Mouse (Mus musculus) gastrocnemius, postnatal 4 days (tissue): ENCODE measurements around the gene Cdhr3. TPM values are rescaled to one million over a fixed set of nuclear protein-coding genes. Genes with fewer than 3 reads are reported as not detected.
A peak's percentile ranks its signal among the peaks of the same experiment; 100 is the strongest.

Experiments
- DNase-seq, 2 experiments: peaks; one replicate each; pipeline ENCODE4 v3.0.0; 2021 to 2022; ENCODE audit warnings: low spot score in 2 of 2, mixed read lengths in 2 of 2
- long read RNA-seq, 2 experiments: library from polyadenylated mRNA; stranded (forward); transcript quantifications; one replicate each; pipeline ENCODE4 v2.0.0; 2021
- total RNA-seq, 2 experiments: library from RNA; stranded (reverse); gene quantifications; 2 replicates each; pipeline ENCODE4 v1.2.3; 2021

The Cdhr3 gene
- total RNA-seq = 1 to 10 TPM; 4.0 to 4.9 TPM
- long read RNA-seq, experiment 1, partial matches to known transcripts = 1 of 2 reads
- long read RNA-seq, experiment 1, other reads (novel, unspliced or antisense) = 1 of 2 reads
- long read RNA-seq, experiment 2 = 0 reads

GRCm38 (mm10) chr12:33092775-33093174 lies at the start of gene Cdhr3:
Gene Cdhr3 (minus strand): TSS chr12:33092875.
- no peak for DNase-seq

DNA sequence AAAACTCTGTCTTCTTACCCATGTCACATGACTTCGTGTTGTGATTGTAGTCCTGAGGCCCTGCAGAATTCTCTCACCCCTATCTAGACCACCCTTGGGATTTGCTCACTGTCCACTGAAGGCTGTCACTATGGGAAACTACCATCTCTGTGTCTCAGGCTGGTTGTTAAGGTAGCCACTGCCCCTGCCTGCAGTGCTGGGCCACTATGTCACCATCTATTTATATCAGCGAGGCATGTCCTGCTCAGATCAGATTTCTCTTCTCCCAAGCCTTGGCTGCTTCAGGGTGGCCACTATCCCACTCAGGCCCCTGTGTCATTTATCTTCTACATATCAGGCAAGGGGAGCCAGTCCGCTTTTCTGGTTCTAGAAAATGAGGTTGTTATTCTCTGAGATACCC lies 46.4 kb upstream of the Cdhr3 start:
- DNase-seq = no peak

- no peak for DNase-seq
Observed at GRCm38 (mm10) chr12:33137857-33138256, 45.2 kb upstream of the Cdhr3 start.

DNA sequence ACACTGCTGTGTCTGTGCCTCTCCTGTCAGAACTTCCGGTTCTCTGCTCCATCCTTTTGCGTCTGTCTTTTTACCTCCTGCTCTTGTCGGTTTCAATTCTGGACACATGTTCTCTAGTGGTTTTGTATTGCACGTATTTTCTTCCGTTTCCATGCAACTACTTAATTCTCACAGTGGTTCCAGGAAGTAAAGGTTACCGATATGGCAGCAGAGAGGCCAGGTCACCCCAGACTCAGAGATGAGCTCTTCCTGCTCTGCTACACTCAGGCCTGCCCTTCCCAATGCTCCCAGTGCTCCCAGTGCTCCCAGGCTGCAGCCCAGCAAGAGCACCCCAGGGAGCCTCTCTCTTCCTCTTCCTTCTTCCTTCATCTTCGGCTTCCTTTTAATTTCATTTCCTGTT lies 39.1 kb upstream of the Cdhr3 start:
- DNase-seq = no peak

GRCm38 (mm10) chr12:33130401-33130800 lies 37.7 kb upstream of the Cdhr3 start:
- DNase-seq = no peak

DNA sequence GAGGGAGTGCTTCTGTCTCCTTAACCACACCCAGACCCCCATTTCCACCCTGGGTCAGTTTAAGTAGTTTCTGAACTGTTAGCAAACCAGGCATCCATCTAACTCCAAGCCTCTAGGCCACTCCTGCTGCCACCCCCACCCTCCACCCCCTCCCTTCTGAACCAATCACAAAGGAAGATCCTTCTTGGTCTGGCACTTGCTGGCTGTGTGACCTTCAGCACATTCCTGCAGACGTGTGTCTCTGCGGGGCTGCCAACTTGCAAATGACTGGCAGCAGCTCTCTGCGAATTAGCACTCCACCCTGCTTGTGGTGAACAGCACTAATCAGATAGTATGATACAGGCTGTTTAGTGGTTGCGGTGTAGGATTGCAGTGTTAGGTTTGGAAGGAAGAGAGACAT lies 36.7 kb upstream of the Cdhr3 start:
- DNase-seq = no peak

DNA sequence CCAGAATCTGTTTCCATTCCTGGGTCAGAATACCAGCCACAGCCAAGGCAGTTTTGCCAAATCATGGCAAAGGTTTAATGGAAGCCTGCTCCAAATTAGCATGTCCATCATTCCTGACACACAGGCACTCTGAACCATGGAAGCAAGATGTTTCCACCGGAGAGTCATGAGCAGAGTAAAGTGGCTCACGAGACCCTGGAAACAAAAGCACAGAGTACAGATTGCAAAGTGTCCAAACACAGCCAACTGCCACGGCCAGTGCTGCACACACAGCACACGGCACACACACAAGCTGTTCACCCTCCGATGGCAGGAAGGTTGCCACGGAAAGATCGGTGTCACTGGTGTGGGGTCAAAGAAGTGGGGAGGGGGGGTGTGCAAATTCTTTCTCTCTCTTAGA lies 36.0 kb upstream of the Cdhr3 start:
- no peak for DNase-seq

DNA sequence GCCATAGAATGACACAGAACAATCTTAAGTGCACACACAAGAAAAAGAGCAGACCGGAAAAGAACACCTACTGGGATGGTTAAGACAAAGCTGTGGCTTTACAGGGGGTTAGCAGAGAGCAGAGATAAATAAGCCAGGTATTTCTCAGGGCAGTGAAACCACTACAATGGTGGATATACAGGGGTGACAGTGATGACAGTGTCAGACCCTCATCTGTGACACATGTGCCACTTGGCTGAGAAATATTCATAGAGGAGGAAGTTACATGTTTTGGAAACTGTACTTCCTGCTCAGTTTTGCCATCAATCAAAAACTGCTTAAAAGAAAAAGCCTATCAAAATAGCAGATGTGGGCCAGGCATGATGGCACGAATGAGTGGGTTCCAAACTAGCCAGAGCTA lies 35.4 kb upstream of the Cdhr3 start:
- DNase-seq = no peak

DNA sequence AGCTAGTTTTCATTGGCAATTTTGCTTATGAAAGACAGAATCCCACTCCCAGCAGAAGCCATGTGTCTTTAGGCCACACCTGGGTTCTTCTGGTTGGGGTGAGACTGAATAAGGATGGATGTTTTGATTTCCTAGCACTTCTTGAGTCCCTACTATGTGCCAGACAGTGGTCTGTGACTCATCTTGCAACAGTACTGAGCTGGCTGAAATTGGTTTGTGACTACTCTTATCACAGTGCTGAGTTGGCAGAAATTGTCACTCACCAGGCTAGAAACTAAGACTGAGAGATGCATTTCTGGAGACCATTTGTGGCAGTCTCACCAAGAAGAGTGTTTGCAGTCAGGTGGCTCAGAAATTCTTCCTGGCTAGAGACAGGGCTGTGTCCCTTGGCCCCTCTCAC lies 33.6 kb upstream of the Cdhr3 start:
- DNase-seq = no peak

- DNase-seq = no peak
Observed at GRCm38 (mm10) chr12:33125594-33126227, 33.0 kb upstream of the Cdhr3 start.

DNA sequence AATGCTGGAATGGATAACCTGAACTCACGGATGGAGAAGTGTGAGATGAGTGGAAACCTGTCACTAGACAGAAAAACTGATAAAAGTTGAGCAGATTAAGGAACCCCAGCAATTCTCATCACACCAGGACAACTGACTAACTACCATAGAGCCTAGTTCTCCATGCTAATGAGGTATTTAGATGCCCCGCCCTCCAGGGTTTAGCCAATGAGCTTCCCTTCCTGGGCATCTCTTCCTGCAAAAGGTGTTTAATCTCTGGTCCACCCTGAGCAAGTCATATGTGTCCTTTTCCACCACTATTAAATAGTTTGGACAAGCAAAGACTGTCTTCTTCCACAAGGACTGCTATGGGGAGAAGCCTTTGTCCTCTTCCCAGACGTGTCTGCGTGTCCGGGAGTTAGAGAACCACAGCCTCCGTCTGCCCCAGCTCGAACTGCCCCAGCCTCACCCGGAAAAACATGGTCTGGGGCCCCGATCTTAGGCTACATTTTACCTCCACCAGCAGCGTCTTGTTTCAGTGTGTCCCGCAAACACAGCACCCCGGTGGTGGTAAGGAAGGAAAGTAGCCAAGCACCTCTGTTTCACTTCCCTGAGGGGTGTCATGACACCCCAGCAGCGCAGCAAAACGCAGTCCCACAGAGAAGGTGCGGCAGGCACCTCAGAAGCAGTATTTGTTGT lies 26.1 kb upstream of the Cdhr3 start:
- DNase-seq = no peak

GRCm38 (mm10) chr12:33110894-33111471 lies 18.3 kb upstream of the Cdhr3 start:
- peak in 1 of 2 experiments; percentile 58 for DNase-seq

GRCm38 (mm10) chr12:33109531-33109930 lies 16.9 kb upstream of the Cdhr3 start:
- DNase-seq = no peak

GRCm38 (mm10) chr12:33106438-33107167 lies 13.9 kb upstream of the Cdhr3 start:
- DNase-seq = no peak

GRCm38 (mm10) chr12:33105724-33106123 lies 13.0 kb upstream of the Cdhr3 start:
- no peak for DNase-seq

DNA sequence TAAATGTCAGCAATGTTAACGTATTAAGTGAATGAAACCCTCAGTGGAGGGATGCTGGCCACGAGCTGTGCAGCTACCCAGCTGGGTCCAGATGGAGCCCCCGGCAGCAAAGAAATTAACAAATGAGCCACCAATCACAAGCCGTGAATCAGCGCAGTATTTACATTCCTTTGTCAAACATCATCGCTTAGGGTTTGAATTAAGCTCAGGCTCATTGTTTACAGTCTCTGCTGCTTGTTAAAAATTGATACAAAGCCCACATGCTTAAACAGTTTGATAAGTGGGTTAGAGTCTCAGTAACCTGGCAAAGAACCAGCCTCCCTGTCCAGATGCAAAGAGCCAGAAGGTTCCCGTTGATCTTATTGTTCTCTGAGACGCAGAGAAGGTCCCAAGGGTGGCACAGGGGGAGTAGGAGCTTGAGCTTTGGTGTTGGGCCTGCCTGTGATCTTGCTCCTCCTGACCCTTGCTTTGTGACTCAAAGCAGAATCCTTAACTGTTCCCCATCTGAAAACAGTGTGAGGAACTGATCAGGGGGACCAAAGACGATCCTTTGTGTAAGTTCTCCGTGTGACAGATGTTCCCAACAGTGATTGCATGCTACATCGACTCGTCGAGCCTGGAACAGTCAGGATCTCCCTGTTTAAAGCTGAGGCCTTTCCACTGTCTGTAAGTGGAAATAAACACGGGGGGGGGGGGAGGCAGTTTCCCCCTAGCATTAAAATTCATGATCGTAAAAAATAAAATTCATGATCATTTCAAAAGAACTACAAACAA lies 9.9 kb upstream of the Cdhr3 start:
- DNase-seq = no peak

- no peak for DNase-seq
Observed at GRCm38 (mm10) chr12:33101627-33102026, 9.0 kb upstream of the Cdhr3 start.

DNA sequence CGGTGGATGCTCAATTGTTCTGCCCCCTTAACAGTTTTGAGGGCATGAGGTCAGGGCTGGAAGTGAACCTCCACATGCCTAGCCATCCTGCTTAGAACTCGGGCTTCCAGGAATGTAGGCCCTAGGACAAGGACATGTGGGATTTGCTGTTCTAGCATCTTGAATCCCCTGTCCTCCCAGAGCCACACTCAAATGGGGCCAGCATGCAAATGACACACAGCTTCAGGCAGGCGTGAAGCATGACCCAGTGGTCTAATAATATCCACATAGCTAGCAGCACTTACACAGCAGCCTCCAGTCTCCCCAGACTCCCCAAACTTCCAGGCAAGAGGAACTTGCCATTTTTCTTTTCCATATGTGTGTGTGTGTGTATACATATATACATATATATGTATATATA lies 3.3 kb upstream of the Cdhr3 start:
- no peak for DNase-seq

DNA sequence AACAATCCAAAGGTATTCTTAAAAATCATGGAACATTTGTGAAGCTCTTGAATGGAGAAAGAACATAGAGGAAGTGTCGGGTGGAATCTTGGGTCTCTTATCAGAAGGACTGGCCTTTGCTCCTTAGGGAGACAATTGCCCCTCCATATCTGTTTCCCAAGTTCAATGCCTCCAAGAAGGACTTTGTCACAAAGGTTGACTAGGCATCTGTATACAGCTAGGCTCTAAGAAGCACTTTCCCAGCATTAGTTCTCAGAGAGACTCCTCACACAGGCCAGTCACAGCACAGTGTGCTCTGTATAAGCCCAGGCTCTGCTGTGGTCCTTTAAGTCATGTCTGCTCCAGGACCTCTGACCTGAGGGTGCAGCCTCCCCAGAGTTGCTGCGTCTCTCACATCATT lies 479 bp downstream of the Cdhr3 start:
- DNase-seq = no peak

GRCm38 (mm10) chr12:33086151-33086550 lies 6.5 kb downstream of the Cdhr3 start:
- no peak for DNase-seq

GRCm38 (mm10) chr12:33084683-33085082 lies 8.0 kb downstream of the Cdhr3 start:
- DNase-seq = peak in 1 of 2 experiments; percentile 39
